Mouse (Mus musculus) embryo, embryonic 11 days (tissue): ENCODE measurements around the gene Pomt1.
A peak's percentile ranks its signal among the peaks of the same experiment; 100 is the strongest.
"Not testable (repeated sequence)": the region's sequence is repeated elsewhere in the genome, so short reads cannot be mapped to it uniquely, and the experiment has no call there.

ENCODE experiments used
- DNase-seq: peaks from one replicate; pipeline ENCODE4 v3.0.0-alpha.2; 2015

Gene Pomt1

GRCm38 (mm10) chr2:32287334-32287840, 51.0 kb downstream of the Pomt1 start, which contains the start of gene Golga2:
TSS of gene Golga2 (plus strand) at chr2:32287384.
- no peak for DNase-seq

- peak; percentile 100 for DNase-seq
These were observed 51.6 kb downstream of the Pomt1 start, which contains the start of gene Swi5 for GRCm38 (mm10) chr2:32287923-32288367. TSS of gene Swi5 (minus strand) at chr2:32288075.

- DNase-seq: peak; percentile 53
These were observed 52.1 kb downstream of the Pomt1 start for GRCm38 (mm10) chr2:32288371-32288931.

GRCm38 (mm10) chr2:32289578-32289977, 53.2 kb downstream of the Pomt1 start:
- DNase-seq: peak; percentile 55

- no peak for DNase-seq
These were observed 58.0 kb downstream of the Pomt1 start for GRCm38 (mm10) chr2:32294348-32294747.

GRCm38 (mm10) chr2:32295285-32295684, 58.9 kb downstream of the Pomt1 start:
- no peak for DNase-seq

- not testable (repeated sequence) for DNase-seq
These were observed 59.5 kb downstream of the Pomt1 start for GRCm38 (mm10) chr2:32295842-32296241.

GRCm38 (mm10) chr2:32299469-32299868, 63.1 kb downstream of the Pomt1 start:
- DNase-seq: no peak

GRCm38 (mm10) chr2:32302952-32303351, 66.6 kb downstream of the Pomt1 start:
- DNase-seq: no peak

GRCm38 (mm10) chr2:32304145-32304832, 67.9 kb downstream of the Pomt1 start:
- peak; percentile 73 for DNase-seq
